Mouse (Mus musculus) thymus, postnatal 36 days (tissue): Measurements from ENCODE around the gene Dnali1.

ENCODE experiments used
- DNase-seq, 2 experiments: peaks; one replicate each; pipeline ENCODE4 v3.0.0; 2022; ENCODE audit warnings: mixed read lengths in 2 of 2

The Dnali1 gene

DNA sequence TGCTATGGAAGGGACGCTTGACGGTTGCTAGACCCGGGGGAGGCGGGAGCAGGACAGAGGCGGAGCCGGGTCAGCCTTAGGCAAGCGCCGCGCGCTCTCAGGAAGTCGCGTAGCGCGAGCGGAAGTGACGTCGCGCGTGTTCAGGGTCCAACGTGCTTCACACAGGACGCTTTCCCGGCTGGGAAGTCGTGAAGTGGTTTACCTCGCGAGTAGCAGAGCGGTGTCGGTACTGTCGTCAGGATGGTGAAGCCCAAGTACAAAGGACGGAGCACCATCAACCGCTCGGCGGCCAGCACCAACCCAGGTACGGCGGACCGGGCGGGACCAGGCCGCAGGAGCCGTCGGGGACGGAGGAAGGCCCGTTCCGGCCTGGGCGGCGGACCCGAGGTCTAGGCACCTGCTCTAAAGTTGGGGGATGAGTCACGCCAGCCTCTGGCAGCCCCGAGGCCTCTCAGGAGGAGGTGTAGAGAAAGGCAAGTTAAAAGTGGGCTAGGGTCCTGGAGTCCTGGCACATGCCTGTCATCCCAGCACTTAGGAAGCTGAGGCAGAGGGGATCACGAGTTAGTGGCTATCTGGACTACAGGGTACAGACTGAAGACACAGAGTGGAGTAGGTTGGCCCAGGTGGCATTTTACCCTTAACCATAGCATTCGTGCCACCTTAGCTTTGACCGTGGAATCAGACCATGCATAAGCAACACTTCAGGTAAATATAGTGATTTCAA lies 35.5 kb downstream of the Dnali1 start:
- peak; percentile 84 to 88 for DNase-seq

- no peak for DNase-seq
Measured at GRCm38 (mm10) chr4:125020780-125021538, 44.5 kb downstream of the Dnali1 start.

DNA sequence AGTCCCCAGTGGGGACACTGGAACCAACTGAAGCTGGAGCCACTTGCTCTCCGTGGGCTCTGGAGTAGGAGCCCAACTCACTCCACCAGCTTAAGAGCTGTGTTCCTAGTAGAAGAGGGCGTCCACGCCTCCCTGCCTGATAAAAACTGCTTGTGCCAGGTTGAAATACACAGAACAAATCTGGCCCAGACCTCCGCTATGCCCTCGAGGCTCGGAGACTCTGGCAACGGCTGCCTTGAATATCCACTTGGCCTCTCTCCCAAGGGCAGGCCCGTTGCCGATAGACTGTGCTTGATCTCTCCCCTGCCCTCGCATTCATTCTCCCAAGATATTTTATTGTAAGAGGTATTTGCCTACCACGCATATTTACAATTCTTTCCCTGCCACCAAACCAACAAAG lies 48.1 kb downstream of the Dnali1 start:
- no peak for DNase-seq

DNA sequence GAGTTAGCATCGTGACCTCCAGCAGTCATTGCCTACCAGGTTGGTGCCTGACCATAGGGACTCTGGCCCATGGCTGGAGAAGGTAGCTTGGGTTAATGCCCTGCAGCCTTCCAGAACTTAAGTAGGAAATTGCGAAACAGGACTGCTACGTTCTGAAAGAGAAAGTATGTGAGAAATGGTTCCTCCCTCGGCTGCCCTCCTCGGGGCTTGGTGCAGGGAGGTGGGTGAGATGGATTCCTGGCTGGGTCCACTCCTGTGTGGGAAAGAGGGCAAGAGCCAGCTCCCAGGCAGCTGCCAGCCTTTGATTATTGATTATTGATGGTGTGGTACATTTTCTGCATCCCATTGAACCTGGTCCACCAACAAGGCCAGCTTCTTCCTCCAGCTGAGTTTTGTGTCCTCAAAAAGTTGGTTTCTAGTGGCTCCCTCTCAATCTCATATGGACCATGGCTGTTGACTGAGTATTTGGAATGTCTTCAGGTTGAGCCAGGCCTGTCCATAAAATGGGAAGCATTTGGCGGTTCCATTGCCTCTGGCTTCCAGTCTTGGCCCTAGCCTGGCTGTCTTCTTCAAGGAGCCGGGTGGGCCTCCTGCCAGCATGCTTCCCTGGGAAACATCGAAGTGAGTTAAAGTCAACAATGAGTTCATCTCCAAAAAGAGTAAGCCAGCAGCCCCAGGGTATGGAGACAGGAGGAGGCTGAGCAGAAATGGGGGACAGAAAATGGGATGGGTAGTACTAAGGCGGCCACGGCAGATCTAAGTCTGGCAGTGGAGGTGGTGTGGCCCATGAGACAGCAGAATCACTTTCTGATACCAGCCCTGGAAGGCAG lies 49.5 kb downstream of the Dnali1 start, which contains the start of gene Gnl2:
Gene Gnl2, plus strand, starts transcription at position 780 of the 830 bp plus-strand sequence.
- DNase-seq: no peak

GRCm38 (mm10) chr4:125008712-125009111 lies 56.8 kb downstream of the Dnali1 start:
- no peak for DNase-seq

- DNase-seq: no peak
Measured at GRCm38 (mm10) chr4:125008220-125008619, 57.3 kb downstream of the Dnali1 start.

DNA sequence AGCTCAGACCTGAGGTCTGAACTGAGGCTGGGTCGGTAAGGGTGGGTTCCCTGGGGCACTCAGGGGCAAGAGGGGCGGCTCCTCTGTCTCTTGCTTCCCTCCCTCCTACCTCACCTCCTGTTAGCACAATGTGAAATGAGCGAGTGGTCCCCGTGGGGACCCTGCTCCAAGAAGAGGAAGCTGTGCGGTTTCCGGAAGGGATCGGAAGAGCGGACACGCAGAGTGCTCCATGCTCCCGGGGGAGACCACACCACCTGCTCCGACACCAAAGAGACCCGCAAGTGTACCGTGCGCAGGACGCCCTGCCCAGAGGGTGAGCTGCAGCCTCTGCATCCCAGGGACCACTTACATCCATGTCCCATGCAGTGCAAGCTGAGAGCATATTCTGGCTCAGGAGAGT lies 58.0 kb downstream of the Dnali1 start:
- DNase-seq: no peak
